Mouse (Mus musculus): ENCODE results near the gene Ptprn2. TPM values are rescaled to one million over a fixed set of nuclear protein-coding genes. Genes with fewer than 3 reads are reported as not detected.
A peak's percentile ranks its signal among the peaks of the same experiment; 100 is the strongest.

Ptprn2 gene
- polyA plus RNA-seq, 1 experiment from 2014 or later, result 6.9 TPM

DNA sequence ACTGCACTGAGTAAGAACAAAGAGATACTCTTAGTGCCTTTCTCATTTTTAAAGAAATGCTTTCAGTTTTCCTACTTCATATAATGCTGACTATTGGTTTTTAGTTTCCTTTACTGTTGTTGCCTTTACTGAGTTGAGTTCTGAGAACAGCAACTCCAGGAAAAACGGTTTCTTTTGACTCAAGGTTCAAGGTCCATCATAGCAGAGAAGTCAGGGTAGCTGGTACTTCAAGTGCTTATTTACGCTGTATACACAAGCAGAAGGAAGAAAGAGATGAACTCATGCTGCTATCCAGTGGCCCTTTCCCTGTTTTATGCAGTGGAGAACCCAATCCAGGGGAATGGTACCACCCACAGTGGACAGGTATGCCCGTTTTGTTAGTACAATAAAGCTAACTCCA is 795.3 kb downstream of the Ptprn2 start:
- no peak for DNase-seq (ENCODE audit: low spot score)
- Histone ChIP-seq H3K4me3 (ENCODE audit: low read depth, low read length) (no peak overlapping the region), H3K4me2 (replicated peaks; ENCODE audit: low read depth, low read length) (no peak overlapping the region), H3K36me3 (ENCODE audit: control insufficient read depth, insufficient read depth, low read length) (0 out of 2 replicates have a peak, but pooled peaks cover 2% of the 10 kb centered on the region), H3K27ac (ENCODE audit: low read depth, low read length) (no peak overlapping the region), H3K9me3 (ENCODE audit: control insufficient read depth, low read length) (no peaks in the 10 kb centered on the region), H3K4me1 (replicated peaks; ENCODE audit: control insufficient read depth, insufficient read depth, low read length) (no peaks in the 10 kb centered on the region), H3K27me3 (ENCODE audit: control insufficient read depth, insufficient read depth, low read length) (no peaks in the 10 kb centered on the region), H3K9ac (ENCODE audit: low read depth, low read length) (no peak overlapping the region)
- WGBS, result 91% methylated on average over 3 of the region's 3 CpGs
- no peak for ATAC-seq (ENCODE audit: low FRiP score)

GRCm38 (mm10) chr12:117282659-117283058 is 797.1 kb downstream of the Ptprn2 start:
- no peak overlapping the region for H3K27ac ChIP-seq (ENCODE audit: low read depth, low read length)
- WGBS, result 86% methylated on average over 2 of the region's 2 CpGs
- no peak for ATAC-seq (ENCODE audit: low FRiP score)

DNA sequence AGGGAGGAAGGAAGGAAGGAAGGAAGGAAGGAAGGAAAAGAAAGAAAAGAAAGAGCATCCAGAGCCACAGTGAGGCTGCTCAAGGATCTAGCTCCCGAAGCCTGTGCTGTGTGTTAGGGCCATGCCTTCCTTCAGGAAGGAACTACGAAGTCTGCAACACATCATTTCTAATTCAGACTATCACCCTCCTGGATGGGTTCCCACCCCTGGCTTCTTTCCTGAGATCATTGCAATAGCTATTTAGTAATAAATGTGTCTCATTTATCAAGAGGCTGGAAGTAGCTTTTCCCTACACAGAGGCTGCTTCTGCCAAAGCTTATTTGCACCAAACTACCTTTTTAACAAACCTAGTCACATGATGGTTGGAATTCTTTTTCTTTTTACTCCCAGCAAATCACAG is 801.9 kb downstream of the Ptprn2 start:
- Histone ChIP-seq H3K9me3 (ENCODE audit: control insufficient read depth, low read length) (no peaks in the 10 kb centered on the region), H3K4me1 (replicated peaks; ENCODE audit: control insufficient read depth, insufficient read depth, low read length) (no peaks in the 10 kb centered on the region), H3K4me3 (ENCODE audit: low read depth, low read length) (no peak overlapping the region), H3K27me3 (ENCODE audit: control insufficient read depth, insufficient read depth, low read length) (no peaks in the 10 kb centered on the region), H3K9ac (ENCODE audit: low read depth, low read length) (no peak overlapping the region), H3K36me3 (ENCODE audit: control insufficient read depth, insufficient read depth, low read length) (no peaks in the 10 kb centered on the region), H3K27ac (ENCODE audit: low read depth, low read length) (no peak overlapping the region), H3K4me2 (replicated peaks; ENCODE audit: low read depth, low read length) (no peak overlapping the region)
- ATAC-seq (ENCODE audit: low FRiP score), result no peak
- no peak for DNase-seq (ENCODE audit: low spot score)
- 91% methylated on average over 2 of the region's 2 CpGs for WGBS

More at GRCm38 (mm10) chr12:117282659-117283058, 797.1 kb downstream of the Ptprn2 start:
- H3K9me3 ChIP-seq (ENCODE audit: control insufficient read depth, low read length), result no peaks in the 10 kb centered on the region
- no peak for DNase-seq (ENCODE audit: low spot score)
- no peaks in the 10 kb centered on the region for H3K36me3 ChIP-seq (ENCODE audit: control insufficient read depth, insufficient read depth, low read length)
- H3K9ac ChIP-seq (ENCODE audit: low read depth, low read length), result no peak overlapping the region
- H3K4me2 ChIP-seq (replicated peaks; ENCODE audit: low read depth, low read length), result no peak overlapping the region
- H3K27me3 ChIP-seq (ENCODE audit: control insufficient read depth, insufficient read depth, low read length), result no peaks in the 10 kb centered on the region
- H3K4me1 ChIP-seq (replicated peaks; ENCODE audit: control insufficient read depth, insufficient read depth, low read length), result no peaks in the 10 kb centered on the region
- no peak overlapping the region for H3K4me3 ChIP-seq (ENCODE audit: low read depth, low read length)

DNA sequence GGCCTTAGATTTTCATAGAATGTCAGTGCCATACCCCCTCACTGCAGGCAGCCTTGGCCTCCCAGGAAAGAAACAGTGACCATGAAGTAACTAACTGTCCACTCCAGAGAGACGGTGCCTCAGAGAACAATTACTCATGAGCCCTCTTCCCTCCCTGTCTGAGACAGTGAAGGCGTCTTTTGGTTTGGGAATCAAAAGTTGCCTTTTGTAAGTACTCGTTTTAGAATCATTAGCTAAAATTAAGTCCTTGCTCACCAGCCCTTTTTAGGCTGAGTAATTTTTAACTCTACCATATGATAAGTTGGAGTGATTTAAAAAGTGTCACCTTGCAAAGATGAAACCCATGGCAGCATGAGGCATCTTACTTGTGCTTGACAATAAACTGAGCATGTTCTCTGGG is 806.4 kb downstream of the Ptprn2 start:
- H3K36me3 ChIP-seq (ENCODE audit: control insufficient read depth, insufficient read depth, low read length), result no peaks in the 10 kb centered on the region
- no peak overlapping the region for H3K27ac ChIP-seq (ENCODE audit: low read depth, low read length)
- H3K4me2 ChIP-seq (replicated peaks; ENCODE audit: low read depth, low read length), result no peak overlapping the region
- H3K9me3 ChIP-seq (ENCODE audit: control insufficient read depth, low read length), result no peaks in the 10 kb centered on the region
- no peaks in the 10 kb centered on the region for H3K27me3 ChIP-seq (ENCODE audit: control insufficient read depth, insufficient read depth, low read length)
- H3K4me1 ChIP-seq (replicated peaks; ENCODE audit: control insufficient read depth, insufficient read depth, low read length), result no peaks in the 10 kb centered on the region
- no peak overlapping the region for H3K9ac ChIP-seq (ENCODE audit: low read depth, low read length)
- ATAC-seq (ENCODE audit: low FRiP score) (no peak), DNase-seq (ENCODE audit: low spot score) (no peak)
- WGBS, result 55% methylated on average over 3 of the region's 3 CpGs
- no peak overlapping the region for H3K4me3 ChIP-seq (ENCODE audit: low read depth, low read length)

DNA sequence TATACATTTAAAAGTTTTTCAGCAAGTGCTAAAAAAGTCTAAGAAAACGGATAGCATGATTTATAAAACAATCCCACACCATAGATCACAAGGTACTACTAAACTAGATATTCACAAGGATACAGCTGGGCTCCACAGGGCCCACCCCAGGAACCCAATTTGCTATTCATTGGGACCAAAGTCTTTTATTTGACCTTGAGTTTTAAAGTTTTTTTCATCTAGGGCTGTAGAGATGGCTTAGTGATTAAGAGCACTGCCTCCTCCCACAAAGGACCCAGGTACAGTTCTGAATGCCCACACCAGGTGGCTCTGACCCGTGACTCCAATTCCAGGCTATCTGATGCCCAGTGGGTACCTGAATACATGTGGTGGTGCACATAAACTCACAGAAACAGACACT is 811.3 kb downstream of the Ptprn2 start:
- no peak overlapping the region for H3K27ac ChIP-seq (ENCODE audit: low read depth, low read length)
- no peak for ATAC-seq (ENCODE audit: low FRiP score)
- WGBS, result 56% methylated on average over 2 of the region's 2 CpGs

DNA sequence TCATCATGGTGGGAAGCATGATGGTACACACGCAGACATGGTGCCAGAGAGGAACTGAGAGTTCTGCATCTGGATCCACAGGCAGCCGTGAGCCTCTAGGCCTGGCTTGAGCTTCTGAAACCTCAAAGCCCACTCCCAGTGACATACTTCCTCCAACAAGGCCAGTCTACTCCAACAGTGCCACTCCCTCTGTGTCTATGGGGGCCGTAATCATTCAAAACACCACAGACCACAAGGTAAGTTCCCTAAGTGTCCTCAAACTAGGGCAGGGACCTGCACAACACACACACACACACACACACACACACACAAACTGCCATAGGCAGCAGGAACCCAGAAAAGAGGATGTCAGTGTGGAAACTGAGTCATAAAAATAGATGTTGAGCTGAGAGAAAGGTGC is 813.6 kb downstream of the Ptprn2 start:
- Histone ChIP-seq H3K27ac (ENCODE audit: low read depth, low read length) (no peak overlapping the region), H3K9me3 (ENCODE audit: control insufficient read depth, low read length) (no peaks in the 10 kb centered on the region), H3K4me3 (ENCODE audit: low read depth, low read length) (no peak overlapping the region), H3K4me1 (replicated peaks; ENCODE audit: control insufficient read depth, insufficient read depth, low read length) (no peaks in the 10 kb centered on the region), H3K4me2 (replicated peaks; ENCODE audit: low read depth, low read length) (no peak overlapping the region), H3K36me3 (ENCODE audit: control insufficient read depth, insufficient read depth, low read length) (no peaks in the 10 kb centered on the region), H3K27me3 (ENCODE audit: control insufficient read depth, insufficient read depth, low read length) (no peaks in the 10 kb centered on the region), H3K9ac (ENCODE audit: low read depth, low read length) (no peak overlapping the region)
- ATAC-seq (ENCODE audit: low FRiP score), result no peak
- no peak for DNase-seq (ENCODE audit: low spot score)
- WGBS, result 89% methylated on average over 3 of the region's 3 CpGs

More for the DNA sequence above, 811.3 kb downstream of the Ptprn2 start:
- Histone ChIP-seq H3K27me3 (ENCODE audit: control insufficient read depth, insufficient read depth, low read length) (no peaks in the 10 kb centered on the region), H3K4me3 (ENCODE audit: low read depth, low read length) (no peak overlapping the region), H3K9ac (ENCODE audit: low read depth, low read length) (no peak overlapping the region), H3K4me2 (replicated peaks; ENCODE audit: low read depth, low read length) (no peak overlapping the region), H3K9me3 (ENCODE audit: control insufficient read depth, low read length) (no peaks in the 10 kb centered on the region), H3K36me3 (ENCODE audit: control insufficient read depth, insufficient read depth, low read length) (no peaks in the 10 kb centered on the region), H3K4me1 (replicated peaks; ENCODE audit: control insufficient read depth, insufficient read depth, low read length) (no peaks in the 10 kb centered on the region)
- no peak for DNase-seq (ENCODE audit: low spot score)

- 63% methylated on average over 17 of the region's 17 CpGs for WGBS
- no peak overlapping the region for H3K9ac ChIP-seq (ENCODE audit: low read depth, low read length)
- peak; percentile 85 for ATAC-seq (ENCODE audit: low FRiP score)
- no peak overlapping the region for H3K4me3 ChIP-seq (ENCODE audit: low read depth, low read length)
- H3K36me3 ChIP-seq (ENCODE audit: control insufficient read depth, insufficient read depth, low read length), result no peaks in the 10 kb centered on the region
- H3K4me2 ChIP-seq (replicated peaks; ENCODE audit: low read depth, low read length), result no peak overlapping the region
- peaks cover 3% of the 10 kb centered on the region; the same call in 1 of the 2 replicates for H3K4me1 ChIP-seq (replicated peaks; ENCODE audit: control insufficient read depth, insufficient read depth, low read length)
- no peaks in the 10 kb centered on the region for H3K9me3 ChIP-seq (ENCODE audit: control insufficient read depth, low read length)
- H3K27me3 ChIP-seq (ENCODE audit: control insufficient read depth, insufficient read depth, low read length), result no peaks in the 10 kb centered on the region
- peak overlapping the region; percentile 48; the same call in 1 of the 2 replicates for H3K27ac ChIP-seq (ENCODE audit: low read depth, low read length)
- peak; percentile 20 for DNase-seq (ENCODE audit: low spot score)
Measured at GRCm38 (mm10) chr12:117304751-117305624, 819.5 kb downstream of the Ptprn2 start.

GRCm38 (mm10) chr12:117305625-117306105 is 820.1 kb downstream of the Ptprn2 start:
- Histone ChIP-seq H3K36me3 (ENCODE audit: control insufficient read depth, insufficient read depth, low read length) (no peaks in the 10 kb centered on the region), H3K4me3 (ENCODE audit: low read depth, low read length) (no peak overlapping the region), H3K9me3 (ENCODE audit: control insufficient read depth, low read length) (no peaks in the 10 kb centered on the region), H3K4me2 (replicated peaks; ENCODE audit: low read depth, low read length) (no peak overlapping the region), H3K27me3 (ENCODE audit: control insufficient read depth, insufficient read depth, low read length) (no peaks in the 10 kb centered on the region), H3K4me1 (replicated peaks; ENCODE audit: control insufficient read depth, insufficient read depth, low read length) (peaks cover 3% of the 10 kb centered on the region; the same call in 1 of the 2 replicates), H3K9ac (ENCODE audit: low read depth, low read length) (no peak overlapping the region), H3K27ac (ENCODE audit: low read depth, low read length) (peak overlapping the region; percentile 48; the same call in 1 of the 2 replicates)
- WGBS, result 70% methylated on average over 5 of the region's 5 CpGs
- DNase-seq (ENCODE audit: low spot score), result no peak
- ATAC-seq (ENCODE audit: low FRiP score), result peak; percentile 52; the same call in 1 of the 2 replicates

DNA sequence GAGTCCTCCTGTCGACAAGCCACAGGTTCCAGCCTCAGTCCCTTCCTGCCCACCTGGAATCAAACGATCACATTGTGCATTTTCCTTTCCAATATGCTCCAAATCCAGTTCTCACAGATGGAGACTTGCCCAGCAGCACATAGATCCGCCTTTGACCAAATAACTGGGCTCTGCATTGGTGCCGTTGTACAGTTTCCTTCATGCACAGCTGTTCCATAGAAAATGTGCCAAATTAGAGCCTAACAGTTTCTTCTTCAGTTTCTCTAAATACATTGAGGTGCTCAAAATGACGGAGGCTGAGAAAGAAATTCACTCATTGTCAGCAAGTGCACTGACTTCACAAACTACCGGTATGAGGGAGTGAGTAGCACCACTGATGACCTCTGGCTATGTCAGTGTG is 826.6 kb downstream of the Ptprn2 start:
- Histone ChIP-seq H3K36me3 (ENCODE audit: control insufficient read depth, insufficient read depth, low read length) (no peaks in the 10 kb centered on the region), H3K4me1 (replicated peaks; ENCODE audit: control insufficient read depth, insufficient read depth, low read length) (no peaks in the 10 kb centered on the region), H3K4me2 (replicated peaks; ENCODE audit: low read depth, low read length) (no peak overlapping the region), H3K27ac (ENCODE audit: low read depth, low read length) (no peak overlapping the region), H3K4me3 (ENCODE audit: low read depth, low read length) (no peak overlapping the region), H3K9ac (ENCODE audit: low read depth, low read length) (no peak overlapping the region), H3K27me3 (ENCODE audit: control insufficient read depth, insufficient read depth, low read length) (no peaks in the 10 kb centered on the region), H3K9me3 (ENCODE audit: control insufficient read depth, low read length) (no peaks in the 10 kb centered on the region)
- 88% methylated on average over 6 of the region's 6 CpGs for WGBS
- ATAC-seq (ENCODE audit: low FRiP score) (no peak), DNase-seq (ENCODE audit: low spot score) (no peak)

All from hindbrain, embryonic 11.5 days (tissue).